Mouse (Mus musculus) brain, embryonic 14.5 days (tissue): ENCODE results near the gene Ctps.

Experiments used
- CTCF ChIP-seq: fragments of 200-500 bp; IDR thresholded peaks from 2 replicates; pipeline ENCODE4 v1.5.1; 2012; ENCODE audit warnings: inconsistent platforms, mild to moderate bottlenecking, moderate library complexity, borderline replicate concordance; ENCODE audit not compliant: insufficient read depth, insufficient read length; ENCODE audit errors: extremely low read depth
- POLR2A ChIP-seq: fragments of 200-500 bp; IDR thresholded peaks from 2 replicates; pipeline ENCODE4 v1.6.1; 2012; ENCODE audit warnings: mild to moderate bottlenecking, inconsistent platforms, borderline replicate concordance; ENCODE audit not compliant: poor library complexity, insufficient read depth, insufficient read length, severe bottlenecking; ENCODE audit errors: extremely low read depth

DNA sequence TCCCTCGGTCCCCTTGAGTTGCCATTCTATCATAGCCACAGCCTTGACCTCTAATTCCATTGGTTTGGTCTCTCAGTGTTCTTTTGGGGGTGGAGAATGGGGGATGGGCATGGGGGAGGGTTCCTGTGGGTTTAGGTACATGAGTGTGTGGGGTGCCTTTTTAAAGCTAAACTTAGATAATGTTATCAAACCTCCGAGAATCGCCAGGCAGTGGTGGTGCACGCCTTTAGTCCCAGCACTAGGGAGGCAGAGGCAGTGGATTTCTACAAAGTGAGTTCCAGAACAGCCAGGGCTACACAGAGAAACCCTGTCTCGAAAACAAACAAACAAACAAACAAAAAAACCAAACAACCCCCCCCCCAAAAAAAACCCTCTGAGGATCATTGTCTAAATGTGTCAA is 10.8 kb upstream of the Ctps start:
- no peak for TF ChIP-seq CTCF
- TF ChIP-seq POLR2A, result no peak
